Mouse (Mus musculus) right cerebral cortex, postnatal 36 days (tissue): ENCODE results near the gene Tapt1.

Experiments
- DNase-seq, 2 experiments: peaks; one replicate each; pipeline ENCODE4 v3.0.0; 2022; ENCODE audit warnings: low spot score in 2 of 2, mixed read lengths in 1 of 2

Tapt1 gene

GRCm38 (mm10) chr5:44197806-44198205 is 28.6 kb downstream of the Tapt1 start:
- DNase-seq, result no peak

DNA sequence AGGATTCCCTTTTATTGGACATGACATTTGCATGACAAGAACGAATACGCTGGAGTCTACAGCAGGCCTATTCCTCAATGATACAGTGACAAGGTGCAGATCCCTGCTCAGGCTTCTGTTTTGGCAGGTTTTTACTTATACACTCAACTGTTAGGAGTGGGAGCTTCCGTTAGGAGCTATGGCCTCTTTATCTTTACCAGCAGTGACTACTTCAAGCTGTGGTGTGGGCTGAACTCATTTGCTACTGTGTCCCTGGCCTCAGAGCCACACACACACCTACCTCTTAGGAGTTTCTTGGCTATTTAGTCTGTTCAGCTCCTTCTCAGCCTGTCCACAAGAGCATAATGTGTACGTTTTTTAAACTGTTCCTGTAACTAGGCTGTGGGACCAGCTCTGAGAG is 30.3 kb downstream of the Tapt1 start:
- no peak for DNase-seq

DNA sequence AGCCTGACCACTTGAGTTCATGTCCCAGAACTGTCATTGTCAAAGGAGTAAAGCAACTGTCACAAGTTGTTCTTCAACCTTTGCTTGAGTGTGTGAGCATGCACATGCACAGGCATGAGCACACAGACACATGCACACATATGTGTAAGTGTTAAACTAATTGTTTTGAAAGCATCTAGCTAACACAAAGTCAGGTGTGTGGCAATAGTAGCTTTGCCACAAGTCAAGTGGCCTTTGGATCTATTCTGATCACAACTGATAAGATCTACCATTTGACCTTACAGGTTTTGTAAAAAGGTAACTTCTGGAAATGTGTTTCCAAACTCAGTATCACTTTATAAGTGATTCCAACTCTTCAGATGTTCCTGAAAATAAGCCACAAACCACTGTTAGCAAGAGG is 39.1 kb downstream of the Tapt1 start:
- DNase-seq, result no peak

DNA sequence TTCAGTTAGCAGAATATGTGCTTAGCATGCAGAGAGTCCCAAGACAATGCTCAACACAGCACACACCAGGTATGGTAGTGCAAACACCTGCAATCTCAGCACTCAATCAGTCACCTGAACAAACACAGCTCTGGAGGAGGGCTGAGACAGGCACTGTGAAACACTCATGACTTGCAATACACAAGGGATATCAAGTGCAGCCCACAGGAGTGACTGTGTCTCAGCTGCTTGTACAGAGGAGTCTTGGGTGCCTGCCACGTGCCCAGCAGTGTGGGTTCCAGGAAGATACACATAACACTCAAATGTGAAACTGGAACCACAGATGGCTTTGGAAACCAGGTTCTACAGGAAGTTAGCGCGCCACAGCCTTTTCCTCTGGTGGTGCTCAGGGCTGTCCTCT is 44.8 kb downstream of the Tapt1 start:
- peak; percentile 45 to 68 for DNase-seq

GRCm38 (mm10) chr5:44180450-44180849 is 46.0 kb downstream of the Tapt1 start:
- DNase-seq, result peak; percentile 21 to 26

DNA sequence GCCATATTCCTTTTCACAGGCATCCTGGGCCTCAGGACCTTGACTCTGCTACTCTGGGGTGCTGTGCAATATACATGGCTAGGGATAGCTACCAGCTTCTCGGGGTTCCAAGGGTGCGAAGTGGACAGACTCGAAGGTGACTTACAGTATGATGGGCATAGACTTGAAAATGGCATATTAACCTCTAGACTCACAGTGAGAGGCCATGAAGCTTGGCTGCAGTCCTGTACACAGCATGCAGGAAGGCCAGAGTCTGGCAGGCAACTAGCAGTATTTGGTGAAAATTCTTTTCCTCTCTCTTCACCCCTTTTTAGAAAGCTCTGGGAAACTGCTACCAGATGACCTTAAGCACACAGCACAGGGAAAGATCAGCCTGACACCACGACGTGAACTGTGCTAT is 52.4 kb downstream of the Tapt1 start:
- DNase-seq, result no peak

DNA sequence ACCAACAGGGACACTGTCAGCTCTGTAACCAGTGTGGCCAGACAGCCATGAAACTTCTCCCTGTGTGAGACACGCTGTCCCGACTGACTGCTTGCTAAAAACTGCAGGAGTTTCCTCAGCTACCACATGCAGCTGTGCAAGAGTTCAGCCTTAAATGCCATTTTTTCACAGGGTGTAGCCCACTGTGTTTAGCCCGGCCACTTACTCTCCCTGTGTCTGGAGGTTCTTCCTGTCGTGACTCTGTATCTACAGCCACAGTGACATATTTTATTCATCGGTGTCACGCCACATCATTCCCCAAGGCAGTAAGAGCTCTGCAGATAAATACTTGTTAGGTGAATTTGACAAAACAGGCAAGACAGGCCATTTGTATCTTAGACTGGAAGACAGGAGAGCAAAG is 59.6 kb downstream of the Tapt1 start:
- DNase-seq, result no peak

- DNase-seq, result no peak
Observed at GRCm38 (mm10) chr5:44165854-44166253, 60.6 kb downstream of the Tapt1 start.

DNA sequence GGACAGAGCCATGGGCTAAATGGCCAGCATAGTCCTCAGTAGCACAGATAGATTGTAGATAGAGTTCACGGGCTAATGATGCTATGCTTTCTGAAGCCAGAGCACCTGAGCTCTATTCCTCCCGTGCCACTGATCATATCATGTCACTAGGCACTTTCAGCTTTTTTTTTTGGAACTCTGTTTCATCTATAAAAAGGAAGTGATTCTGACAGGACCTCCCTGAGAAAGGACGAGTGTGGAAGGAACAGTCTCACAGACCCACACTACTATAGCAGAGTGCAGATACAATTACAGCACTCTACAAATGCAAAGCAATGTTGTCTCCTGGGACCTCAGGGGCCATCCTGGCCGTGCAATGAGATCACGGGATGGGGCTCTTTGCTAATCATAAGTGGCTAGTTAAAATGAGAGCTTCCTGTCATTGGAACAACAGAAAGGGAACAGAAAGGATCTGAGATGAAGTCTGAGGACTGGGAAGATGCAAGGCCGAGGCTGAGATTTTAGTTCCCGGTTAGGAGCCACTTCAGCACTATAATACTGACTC is 62.1 kb downstream of the Tapt1 start:
- no peak for DNase-seq

GRCm38 (mm10) chr5:44163318-44163717 is 63.1 kb downstream of the Tapt1 start:
- DNase-seq, result no peak

DNA sequence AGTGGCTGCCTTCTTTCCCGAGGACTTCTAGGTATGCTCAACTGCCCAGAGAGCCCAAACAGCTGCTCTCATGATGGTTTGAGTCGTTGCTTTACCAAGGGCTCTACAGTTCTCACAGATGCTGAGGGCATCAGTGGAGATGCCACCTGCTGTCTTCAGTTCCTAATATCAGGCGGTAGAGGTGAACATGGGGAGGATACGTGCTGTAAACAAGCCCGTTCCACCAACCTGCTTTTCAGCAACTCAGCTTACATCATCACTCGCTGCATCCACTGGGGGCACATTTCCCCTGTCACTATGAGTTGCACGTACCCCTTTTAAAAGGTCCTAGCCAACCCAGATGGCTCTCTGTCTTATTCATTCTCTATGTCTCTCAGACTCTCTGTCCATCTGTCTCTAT is 63.6 kb downstream of the Tapt1 start:
- DNase-seq, result no peak

DNA sequence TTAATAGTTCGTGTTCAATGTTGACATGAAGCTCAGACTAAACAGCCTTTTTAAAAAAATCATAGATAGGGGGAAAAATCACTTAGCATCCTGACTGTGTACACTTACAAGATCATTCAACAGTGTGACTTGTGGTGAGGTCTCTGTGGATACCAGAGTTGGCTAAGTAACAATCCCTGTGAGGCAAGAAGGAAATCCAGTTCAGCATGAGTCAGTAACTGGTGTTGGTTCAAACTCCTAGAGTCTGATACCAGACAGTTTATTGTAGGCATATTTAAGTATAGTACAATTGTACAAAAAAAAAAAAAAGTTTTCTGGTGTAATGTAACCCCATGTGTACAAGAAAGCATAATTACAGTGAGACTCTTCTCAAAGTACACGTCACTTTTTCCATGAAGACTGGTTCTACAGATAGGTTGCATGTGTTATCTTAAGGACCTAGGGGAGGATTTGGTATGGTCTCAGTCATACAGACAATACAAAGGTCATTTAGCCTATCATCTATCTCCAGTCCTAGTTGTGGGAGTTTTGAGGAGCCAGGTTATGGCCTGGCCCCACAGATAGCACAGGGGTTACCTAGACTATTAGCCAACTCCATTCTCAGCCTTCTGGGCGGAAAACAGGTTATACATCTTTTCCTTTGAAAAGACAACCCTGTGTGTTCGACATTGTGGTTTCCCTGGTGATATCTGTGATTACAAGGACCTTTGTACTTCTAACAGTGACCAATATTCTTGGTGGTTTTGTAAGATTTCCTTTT is 66.6 kb downstream of the Tapt1 start:
- no peak for DNase-seq

GRCm38 (mm10) chr5:44159231-44159630 is 67.2 kb downstream of the Tapt1 start:
- no peak for DNase-seq

DNA sequence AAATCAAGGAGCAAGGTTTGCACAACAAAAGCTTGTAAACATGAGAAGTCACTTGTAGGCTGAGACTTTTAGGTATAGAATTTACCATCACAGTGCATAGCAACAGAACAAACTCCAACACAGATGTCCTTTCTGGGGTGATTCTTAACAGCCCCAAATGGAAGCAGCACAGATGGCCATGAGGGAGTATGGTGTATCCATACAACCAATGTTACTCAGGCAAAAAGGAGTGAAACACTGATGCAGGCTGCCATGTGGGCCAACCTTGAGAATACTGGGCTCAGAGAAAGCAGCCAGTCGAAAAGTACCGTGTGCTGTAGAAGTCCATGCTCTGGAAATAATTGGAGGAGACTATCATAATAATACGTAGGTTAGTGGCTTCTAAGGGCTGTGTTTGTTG is 68.0 kb downstream of the Tapt1 start:
- peak in 1 of 2 experiments; percentile 31 for DNase-seq

GRCm38 (mm10) chr5:44157760-44158159 is 68.7 kb downstream of the Tapt1 start:
- no peak for DNase-seq

DNA sequence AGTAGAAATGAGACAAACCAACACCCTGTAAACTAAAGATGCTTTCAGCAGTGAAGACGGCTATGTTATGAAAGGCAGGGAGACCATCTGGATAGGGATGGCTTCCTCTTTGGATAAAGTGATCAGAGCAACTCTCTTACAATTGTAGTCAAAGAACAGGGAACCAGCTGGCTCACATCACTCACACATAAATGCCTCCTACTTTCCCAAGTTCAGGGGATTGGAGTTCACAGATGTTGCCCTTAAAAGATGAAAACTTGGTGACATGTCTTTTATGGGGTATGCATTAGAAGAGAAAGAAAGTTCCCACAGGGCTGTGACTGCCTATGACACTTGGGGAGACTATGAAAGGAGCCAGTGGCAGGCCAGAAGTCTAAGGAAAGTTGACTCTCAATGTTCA is 73.4 kb downstream of the Tapt1 start:
- DNase-seq, result no peak

DNA sequence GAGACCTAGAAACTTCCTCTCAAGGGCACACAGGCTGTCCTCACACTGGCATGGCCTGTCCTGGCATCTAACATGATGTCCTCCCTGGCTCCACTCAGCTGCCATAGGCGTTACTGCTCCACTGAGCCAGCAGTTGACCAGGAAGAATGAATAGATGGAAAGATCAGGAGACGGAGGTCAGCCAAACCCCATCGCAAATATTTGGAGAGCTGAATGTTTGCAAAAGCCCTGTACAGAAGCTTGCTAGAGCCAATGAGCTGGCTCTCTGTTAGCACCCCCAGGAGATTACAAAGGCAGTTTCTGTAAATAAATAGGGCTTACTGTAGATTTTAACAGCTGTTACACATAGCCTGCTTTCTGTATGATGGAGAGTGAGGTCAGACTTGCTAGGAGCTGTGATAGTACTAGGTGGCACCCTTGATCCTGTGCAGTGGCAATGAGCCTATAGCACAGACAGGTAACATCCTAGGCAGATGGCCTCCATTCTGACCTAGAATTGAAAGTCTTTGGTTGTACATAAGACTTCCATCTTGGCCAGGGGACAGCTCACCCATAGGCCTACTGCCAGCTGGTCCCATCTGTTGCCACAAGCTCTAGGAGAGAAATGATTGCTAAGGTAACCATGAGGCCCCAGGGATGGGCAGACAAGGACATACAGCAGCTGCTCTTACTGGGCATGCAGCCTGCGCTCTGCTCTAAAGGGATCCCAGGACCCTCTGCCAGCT is 74.9 kb downstream of the Tapt1 start:
- no peak for DNase-seq

DNA sequence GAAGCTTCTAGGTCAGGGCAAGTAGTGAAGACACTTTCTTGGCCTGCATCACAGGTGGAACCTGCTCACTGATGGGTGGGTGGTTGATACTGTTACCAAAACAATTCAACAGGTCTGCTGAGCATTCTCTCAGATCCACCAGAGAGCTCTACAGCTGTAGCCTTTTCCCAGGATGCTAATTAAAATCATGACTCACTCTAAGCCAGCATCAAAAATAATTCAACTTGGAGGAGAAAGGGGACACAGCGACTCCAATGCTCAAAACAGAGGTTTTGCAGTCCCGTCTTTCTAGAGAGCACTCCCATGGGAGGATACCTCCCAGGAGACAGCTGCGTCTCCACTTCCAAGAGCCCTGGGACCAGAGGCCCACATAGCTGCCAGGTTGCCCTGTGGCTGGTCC is 78.7 kb downstream of the Tapt1 start:
- no peak for DNase-seq

DNA sequence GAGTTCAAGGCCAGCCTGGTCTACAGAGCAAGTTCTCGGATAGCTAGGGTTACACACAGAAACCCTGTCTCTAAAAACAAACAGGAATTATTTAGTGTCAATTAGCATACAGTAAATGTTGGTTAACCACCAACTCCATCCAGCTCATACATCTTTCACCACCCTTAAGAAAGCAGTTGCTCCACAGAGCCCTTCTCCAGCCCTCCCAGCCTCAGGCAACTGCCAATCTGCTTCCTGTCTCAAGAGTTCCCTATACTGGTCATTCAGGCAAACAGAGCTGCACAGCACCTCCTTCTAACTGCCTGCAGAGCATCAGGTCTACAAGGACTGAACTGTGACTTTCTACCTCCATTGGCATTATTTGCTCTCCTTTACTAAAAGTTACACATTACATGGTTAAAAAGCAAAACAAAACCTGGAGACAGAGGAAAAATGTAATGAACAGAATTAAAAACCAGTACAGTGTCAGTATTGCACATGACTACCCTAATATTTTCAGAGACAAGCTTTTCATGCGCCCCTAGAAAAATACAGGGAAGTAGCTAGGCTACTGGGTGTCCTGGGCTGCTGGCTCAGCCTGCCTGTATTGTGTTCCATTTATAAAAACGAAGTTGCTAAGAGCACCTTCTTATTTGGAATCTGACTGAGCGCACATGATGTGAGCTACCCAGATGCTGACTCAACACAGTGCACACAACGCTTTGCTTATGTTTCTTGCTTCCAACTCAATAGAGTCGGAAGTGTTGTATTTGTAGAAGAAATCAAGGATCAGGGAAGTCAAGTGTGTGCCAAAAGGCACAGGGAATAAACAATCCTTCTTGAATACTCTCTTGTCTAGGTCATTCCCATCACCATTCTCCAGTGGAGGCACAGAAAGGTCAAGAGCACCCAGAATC is 79.7 kb downstream of the Tapt1 start:
- no peak for DNase-seq

- no peak for DNase-seq
Observed at GRCm38 (mm10) chr5:44143467-44144235, 82.8 kb downstream of the Tapt1 start.

GRCm38 (mm10) chr5:44127487-44127886 is 98.9 kb downstream of the Tapt1 start:
- DNase-seq, result no peak
